Mouse (Mus musculus): ENCODE data around the gene Wdr47. TPM values are rescaled to one million over a fixed set of nuclear protein-coding genes. Genes with fewer than 3 reads are reported as not detected.
A peak's percentile ranks its signal among the peaks of the same experiment; 100 is the strongest.

Gene Wdr47
- 75.7 and 79.9 TPM in 2 replicates for polyA plus RNA-seq (2012; rRNA removed)

GRCm38 (mm10) chr3:108590786-108591529 lies at the start of gene Wdr47:
TSS of gene Wdr47 (plus strand) at chr3:108591279.
- Histone ChIP-seq H3K27ac (ENCODE audit: insufficient read depth, low read length) (peak within 1 kb of the TSS; percentile 84), H3K4me1 (ENCODE audit: control insufficient read depth, insufficient read depth, low read length) (peaks cover 1% of the 10 kb centered on the region; the same call in 1 of the 2 replicates), H3K4me3 (ENCODE audit: insufficient read depth, low read length) (peak within 1 kb of the TSS; percentile 76)
- TF ChIP-seq POLR2A (IDR thresholded peaks at IDR 0.05; ENCODE audit: extremely low read depth, insufficient read depth, low read length) (peak; percentile 58; the same call in 1 of the 2 replicates), CTCF (IDR thresholded peaks at IDR 0.05; ENCODE audit: extremely low read depth, insufficient read depth, low read length) (no peak)

DNA sequence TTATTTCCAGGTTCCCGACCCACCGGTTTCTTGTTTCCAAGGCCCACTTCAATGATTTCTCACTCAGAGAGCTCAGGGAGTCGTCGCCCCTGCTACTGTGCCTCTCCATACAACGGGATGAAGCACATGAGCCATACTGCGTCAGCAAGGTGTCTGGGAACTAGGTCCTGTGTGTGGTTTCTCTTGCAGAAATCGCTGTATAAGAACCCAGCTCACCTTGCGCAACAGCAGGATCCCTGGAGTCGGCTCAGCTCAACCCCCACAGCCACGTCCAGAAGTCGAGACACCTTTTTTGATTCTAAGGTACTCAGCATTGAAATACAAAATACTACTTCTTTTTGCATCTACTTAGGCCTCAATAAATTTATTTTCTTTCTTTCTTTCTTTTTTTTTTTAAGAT lies 48.8 kb upstream of the Wdr47 start:
- no peak overlapping the region for H3K27ac ChIP-seq (ENCODE audit: insufficient read depth, low read length)
- H3K4me3 ChIP-seq (ENCODE audit: insufficient read depth, low read length), result no peak overlapping the region
- no peak for TF ChIP-seq CTCF (IDR thresholded peaks at IDR 0.05; ENCODE audit: extremely low read depth, insufficient read depth, low read length)
- TF ChIP-seq POLR2A (IDR thresholded peaks at IDR 0.05; ENCODE audit: extremely low read depth, insufficient read depth, low read length), result no peak
- H3K4me1 ChIP-seq (ENCODE audit: control insufficient read depth, insufficient read depth, low read length), result no peaks in the 10 kb centered on the region

DNA sequence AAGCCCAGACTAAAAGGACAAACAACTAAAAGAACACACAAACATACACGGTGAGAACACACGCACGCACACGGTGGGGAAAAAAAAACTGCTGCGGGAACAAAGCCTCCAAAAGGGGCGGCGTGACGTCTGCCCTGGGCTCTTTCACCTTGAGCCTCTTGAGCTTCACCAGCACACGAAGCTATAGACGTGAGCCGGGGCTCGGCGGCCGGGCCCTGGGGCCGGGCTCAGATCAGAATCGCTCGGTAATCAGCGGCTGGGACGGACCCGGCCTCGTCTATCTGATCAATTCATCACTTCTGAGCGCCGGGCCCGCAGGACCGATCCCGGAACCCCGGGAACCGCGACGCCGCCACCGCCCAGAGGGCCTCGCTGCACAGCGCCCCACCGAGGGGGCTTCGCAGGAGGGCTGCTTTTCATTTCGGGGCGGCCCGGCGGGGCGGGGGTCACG lies 36.9 kb upstream of the Wdr47 start:
- TF ChIP-seq POLR2A (IDR thresholded peaks at IDR 0.05; ENCODE audit: extremely low read depth, insufficient read depth, low read length) (0 out of 2 replicates have a peak, but pooled peaks have one; percentile 4), CTCF (IDR thresholded peaks at IDR 0.05; ENCODE audit: extremely low read depth, insufficient read depth, low read length) (no peak)
- H3K4me1 ChIP-seq (ENCODE audit: control insufficient read depth, insufficient read depth, low read length), result no peaks in the 10 kb centered on the region; the same call in 1 of the 2 replicates
- peak overlapping the region; percentile 52 for H3K4me3 ChIP-seq (ENCODE audit: insufficient read depth, low read length)
- peak overlapping the region; percentile 8; the same call in 1 of the 2 replicates for H3K27ac ChIP-seq (ENCODE audit: insufficient read depth, low read length)

DNA sequence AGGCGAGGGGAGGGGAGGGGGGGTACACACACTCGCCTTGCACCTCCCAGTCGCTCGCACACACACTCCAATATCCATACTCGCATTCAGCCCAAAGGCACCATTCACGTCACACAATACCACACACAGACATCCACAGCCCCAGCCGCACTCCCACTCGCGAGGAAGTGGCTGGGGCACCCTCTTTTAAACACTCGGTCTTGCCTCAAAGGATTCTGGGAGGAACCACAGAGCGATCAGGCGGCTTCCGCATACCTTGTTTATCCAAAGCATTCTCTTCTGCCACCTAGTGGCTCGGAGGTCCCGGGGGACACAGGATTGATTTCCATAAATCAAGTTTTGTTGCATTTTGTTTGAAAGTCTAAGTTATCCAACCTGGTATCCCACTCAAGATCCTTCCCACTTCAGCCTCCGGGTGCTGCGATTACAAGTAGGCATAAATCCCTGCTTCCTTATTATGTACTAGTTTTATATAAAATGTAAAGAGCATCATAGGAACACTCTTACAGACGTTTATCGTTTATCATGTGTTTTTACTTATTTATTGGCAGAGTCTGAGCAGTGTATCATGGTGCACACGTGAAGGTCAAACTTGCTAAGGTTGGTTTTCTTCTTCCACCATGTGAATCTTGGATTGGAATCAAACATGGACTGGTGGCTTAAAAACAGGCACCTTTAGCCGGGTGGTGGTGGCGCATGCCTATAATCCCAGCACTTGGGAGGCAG lies 36.3 kb upstream of the Wdr47 start:
- Histone ChIP-seq H3K4me1 (ENCODE audit: control insufficient read depth, insufficient read depth, low read length) (no peaks in the 10 kb centered on the region; the same call in 1 of the 2 replicates), H3K27ac (ENCODE audit: insufficient read depth, low read length) (0 out of 2 replicates have a peak overlapping the region, but pooled peaks have one; percentile 8), H3K4me3 (ENCODE audit: insufficient read depth, low read length) (peak overlapping the region; percentile 52)
- peak; percentile 100 for TF ChIP-seq POLR2A (IDR thresholded peaks at IDR 0.05; ENCODE audit: extremely low read depth, insufficient read depth, low read length)
- peak; percentile 82 for TF ChIP-seq CTCF (IDR thresholded peaks at IDR 0.05; ENCODE audit: extremely low read depth, insufficient read depth, low read length)

DNA sequence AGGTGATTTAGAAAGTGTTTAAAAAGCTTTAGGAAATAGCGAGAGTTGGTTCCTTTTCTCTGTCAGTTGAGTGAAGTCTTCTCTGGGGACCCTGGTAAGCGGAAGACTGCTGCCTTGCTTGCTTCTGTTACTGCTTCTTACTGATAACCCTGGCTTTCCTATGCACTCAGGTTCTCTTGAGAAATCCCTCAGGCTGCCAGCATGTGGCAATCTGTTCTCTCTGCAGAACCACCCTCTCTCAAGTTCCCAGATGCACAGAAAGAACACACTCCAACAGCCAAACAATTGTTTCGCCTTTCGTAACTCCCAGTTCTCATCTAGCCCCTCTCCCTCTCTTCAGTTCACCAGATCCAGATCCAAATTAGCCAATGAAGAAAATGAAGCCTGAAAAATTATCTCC lies 33.2 kb upstream of the Wdr47 start:
- no peak overlapping the region for H3K4me3 ChIP-seq (ENCODE audit: insufficient read depth, low read length)
- TF ChIP-seq CTCF (IDR thresholded peaks at IDR 0.05; ENCODE audit: extremely low read depth, insufficient read depth, low read length) (no peak), POLR2A (IDR thresholded peaks at IDR 0.05; ENCODE audit: extremely low read depth, insufficient read depth, low read length) (no peak)
- no peak overlapping the region for H3K27ac ChIP-seq (ENCODE audit: insufficient read depth, low read length)

DNA sequence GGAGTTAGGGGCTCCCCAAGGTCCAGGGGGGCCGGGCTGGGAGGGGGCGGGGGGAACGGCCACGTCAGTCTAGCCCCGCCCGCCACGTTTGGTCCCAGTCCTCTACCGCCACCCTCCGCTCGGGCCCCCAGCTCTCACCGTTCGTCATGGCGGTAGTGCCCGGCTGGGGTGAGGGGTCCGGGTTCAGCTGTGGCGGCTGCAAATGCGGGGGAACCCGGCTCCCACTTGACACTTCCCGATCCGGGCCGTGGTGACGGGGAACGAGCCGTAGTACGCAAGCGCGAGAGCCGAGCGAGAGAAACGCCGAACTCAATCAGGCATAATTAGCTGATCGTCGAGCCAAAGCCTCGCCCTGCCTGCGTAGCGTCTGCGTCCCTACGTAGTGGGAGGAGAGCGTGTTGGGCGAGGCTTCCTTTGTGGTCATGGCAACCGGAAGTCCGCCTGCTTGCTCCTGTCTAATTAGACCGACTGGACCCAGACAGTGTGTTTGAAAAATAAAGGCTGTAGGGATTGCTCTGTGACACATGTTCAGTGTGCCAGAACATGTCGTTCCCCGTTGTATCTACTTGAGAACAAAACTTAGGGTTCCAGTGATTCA lies 28.8 kb upstream of the Wdr47 start, which contains the start of gene Tmem167b:
Tmem167b (minus strand) TSS at position 334 of the 598 bp plus-strand sequence.
- Histone ChIP-seq H3K27ac (ENCODE audit: insufficient read depth, low read length) (peak within 1 kb of the TSS; percentile 49), H3K4me3 (ENCODE audit: insufficient read depth, low read length) (peak within 1 kb of the TSS; percentile 45), H3K4me1 (ENCODE audit: control insufficient read depth, insufficient read depth, low read length) (0 out of 2 replicates have a peak, but pooled peaks cover 3% of the 10 kb centered on the region)
- TF ChIP-seq POLR2A (IDR thresholded peaks at IDR 0.05; ENCODE audit: extremely low read depth, insufficient read depth, low read length), result peak; percentile 53; the same call in 1 of the 2 replicates
- no peak for TF ChIP-seq CTCF (IDR thresholded peaks at IDR 0.05; ENCODE audit: extremely low read depth, insufficient read depth, low read length)

More for the DNA sequence above, 33.2 kb upstream of the Wdr47 start:
- peaks cover 3% of the 10 kb centered on the region; the same call in 1 of the 2 replicates for H3K4me1 ChIP-seq (ENCODE audit: control insufficient read depth, insufficient read depth, low read length)

DNA sequence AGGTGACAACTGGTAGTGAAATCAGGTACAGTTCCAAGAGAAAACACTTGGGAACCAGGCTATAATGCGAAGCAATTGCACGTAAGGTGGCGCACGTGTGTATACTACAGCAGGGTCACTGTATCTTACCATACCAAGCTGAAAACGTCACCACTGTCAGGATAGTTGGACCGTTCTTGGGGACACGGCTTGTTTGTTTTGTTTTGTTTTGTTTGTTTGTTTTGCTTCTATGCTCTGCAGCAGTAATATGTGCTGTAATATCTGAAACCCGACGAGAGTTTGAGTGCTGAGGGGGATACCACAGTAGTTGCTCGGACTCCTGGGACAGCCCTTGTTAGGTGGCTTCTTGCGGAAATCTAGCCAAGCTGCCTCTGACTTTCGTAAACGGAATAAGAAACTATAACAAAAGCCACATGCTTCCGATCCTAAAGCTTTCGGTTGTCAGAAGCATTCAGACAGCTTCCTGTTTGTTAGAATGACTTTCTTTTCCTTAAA lies 28.3 kb upstream of the Wdr47 start:
- Histone ChIP-seq H3K4me3 (ENCODE audit: insufficient read depth, low read length) (peak overlapping the region; percentile 45), H3K27ac (ENCODE audit: insufficient read depth, low read length) (peak overlapping the region; percentile 49), H3K4me1 (ENCODE audit: control insufficient read depth, insufficient read depth, low read length) (0 out of 2 replicates have a peak, but pooled peaks cover 3% of the 10 kb centered on the region)
- TF ChIP-seq POLR2A (IDR thresholded peaks at IDR 0.05; ENCODE audit: extremely low read depth, insufficient read depth, low read length) (no peak), CTCF (IDR thresholded peaks at IDR 0.05; ENCODE audit: extremely low read depth, insufficient read depth, low read length) (no peak)

GRCm38 (mm10) chr3:108563309-108563708 lies 27.8 kb upstream of the Wdr47 start:
- TF ChIP-seq CTCF (IDR thresholded peaks at IDR 0.05; ENCODE audit: extremely low read depth, insufficient read depth, low read length), result peak; percentile 71
- TF ChIP-seq POLR2A (IDR thresholded peaks at IDR 0.05; ENCODE audit: extremely low read depth, insufficient read depth, low read length), result no peak

More at GRCm38 (mm10) chr3:108563309-108563708, 27.8 kb upstream of the Wdr47 start:
- peak overlapping the region; percentile 49 for H3K27ac ChIP-seq (ENCODE audit: insufficient read depth, low read length)
- peak overlapping the region; percentile 45; the same call in 1 of the 2 replicates for H3K4me3 ChIP-seq (ENCODE audit: insufficient read depth, low read length)
- 0 out of 2 replicates have a peak, but pooled peaks cover 3% of the 10 kb centered on the region for H3K4me1 ChIP-seq (ENCODE audit: control insufficient read depth, insufficient read depth, low read length)
